Mouse (Mus musculus) kidney, postnatal 14 days (tissue): Measurements from ENCODE around the gene Aebp1.

Source experiments
- DNase-seq: peaks from one replicate; pipeline ENCODE4 v3.0.0; 2022; ENCODE audit warnings: mixed read lengths

Gene Aebp1

DNA sequence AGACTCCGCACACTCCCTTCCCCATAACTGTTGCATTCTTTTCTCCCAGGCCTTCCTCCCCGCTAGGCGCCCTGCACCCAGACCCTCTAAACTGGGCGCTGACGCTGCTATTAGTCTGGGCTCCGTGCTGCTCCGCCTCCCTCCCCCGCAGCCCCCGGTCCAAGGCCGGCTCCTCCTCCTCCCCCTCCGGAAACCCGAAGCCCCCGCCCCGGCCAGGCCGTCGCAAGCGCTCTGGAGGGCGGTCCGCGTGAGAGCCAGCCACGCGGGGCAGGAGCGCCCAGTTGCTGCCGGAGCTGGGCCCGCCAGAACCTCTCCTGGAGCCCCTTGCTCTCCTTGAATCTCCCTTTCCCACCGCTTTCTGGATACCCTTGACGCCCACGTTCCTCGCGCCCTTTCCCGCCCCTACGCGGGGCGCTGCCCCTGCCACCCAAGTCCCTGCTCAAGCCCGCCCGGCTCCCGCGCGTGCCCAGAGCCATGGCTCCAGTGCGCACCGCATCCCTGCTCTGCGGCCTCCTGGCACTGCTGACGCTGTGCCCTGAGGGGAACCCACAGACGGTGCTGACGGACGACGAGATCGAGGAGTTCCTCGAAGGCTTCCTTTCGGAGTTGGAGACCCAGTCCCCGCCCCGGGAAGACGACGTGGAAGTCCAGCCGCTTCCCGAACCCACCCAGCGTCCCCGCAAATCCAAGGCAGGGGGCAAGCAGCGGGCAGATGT is at the start of gene Aebp1:
TSS of gene Aebp1 (plus strand) at position 270 of the 716 bp plus-strand sequence.
- peak; percentile 81 for DNase-seq

- no peak for DNase-seq
Observed at GRCm38 (mm10) chr11:5813381-5813780, 48.4 kb upstream of the Aebp1 start.

DNA sequence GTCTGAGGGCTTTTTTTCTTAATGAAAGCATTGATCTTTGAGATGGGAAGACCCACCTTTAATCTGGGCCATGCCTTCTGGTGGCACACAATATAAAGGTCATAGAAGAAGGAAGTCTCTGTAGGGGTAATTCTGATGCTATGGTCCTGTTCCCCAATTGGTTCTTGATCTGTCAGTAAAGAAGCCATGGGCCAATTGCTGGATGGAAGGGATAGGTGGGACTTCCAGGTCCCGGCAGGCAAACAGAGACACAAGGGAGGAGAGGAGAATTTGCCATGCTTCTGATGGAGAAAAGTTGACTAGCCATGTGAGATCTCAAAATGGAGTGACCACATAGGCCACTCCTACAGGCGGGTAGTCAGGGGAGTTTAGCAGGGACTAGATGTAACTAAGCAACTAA is 42.5 kb upstream of the Aebp1 start:
- no peak for DNase-seq

- DNase-seq: no peak
Observed at GRCm38 (mm10) chr11:5825432-5825831, 36.3 kb upstream of the Aebp1 start.

GRCm38 (mm10) chr11:5827931-5828330 is 33.8 kb upstream of the Aebp1 start:
- DNase-seq: no peak

DNA sequence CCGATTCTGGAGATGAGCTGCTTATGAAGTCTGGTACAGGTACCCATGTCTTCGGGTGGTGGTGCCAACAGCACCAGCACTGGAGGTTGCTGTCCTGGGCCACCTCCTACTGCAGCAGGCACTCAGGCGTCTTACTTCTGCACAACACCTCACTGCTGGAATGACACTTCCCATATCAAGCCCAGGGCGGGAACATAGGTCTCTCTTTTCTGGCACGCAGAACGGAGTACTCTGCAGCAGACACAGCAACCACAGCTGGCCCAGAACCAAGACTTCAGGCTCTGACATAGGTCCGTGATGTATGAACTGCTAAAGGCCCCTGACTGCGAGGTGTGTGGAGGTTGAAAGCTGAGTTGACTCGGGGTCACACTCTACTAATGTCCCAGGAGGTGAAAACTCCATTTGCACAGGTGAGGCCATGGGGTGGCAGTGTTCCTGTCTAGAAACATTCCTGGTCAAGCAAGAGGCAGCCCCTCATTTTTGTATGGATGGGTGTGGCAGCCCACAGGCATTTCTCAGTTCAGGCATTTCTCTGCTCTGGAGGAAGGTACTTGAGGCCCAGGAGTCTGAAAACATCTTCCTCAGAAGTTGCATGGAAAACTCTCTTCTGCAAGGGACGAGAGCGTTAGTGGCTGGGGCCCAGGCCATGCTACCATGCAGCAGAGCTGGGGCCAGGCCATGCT is 33.1 kb upstream of the Aebp1 start:
- no peak for DNase-seq

- no peak for DNase-seq
Observed at GRCm38 (mm10) chr11:5829327-5829726, 32.4 kb upstream of the Aebp1 start.

GRCm38 (mm10) chr11:5834506-5834905 is 27.2 kb upstream of the Aebp1 start:
- DNase-seq: no peak

DNA sequence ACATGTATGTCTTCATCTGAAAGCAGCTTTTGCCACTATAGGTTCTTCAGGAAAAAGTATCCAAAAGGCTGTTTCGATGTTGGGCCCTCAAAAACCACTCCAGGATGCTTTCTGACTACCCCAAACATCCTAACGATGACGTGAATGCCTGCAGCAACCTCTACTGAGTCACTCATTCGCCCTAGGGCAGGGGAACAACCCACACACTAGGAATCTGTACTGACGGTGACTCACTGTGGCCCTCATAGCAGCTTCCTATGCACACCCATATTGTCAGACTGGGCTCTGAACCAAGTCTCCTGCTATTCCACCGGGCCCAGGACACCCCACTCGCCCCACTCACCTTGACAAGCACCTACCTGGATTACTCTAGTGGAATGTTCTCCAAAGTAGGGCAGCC is 26.7 kb upstream of the Aebp1 start:
- no peak for DNase-seq

DNA sequence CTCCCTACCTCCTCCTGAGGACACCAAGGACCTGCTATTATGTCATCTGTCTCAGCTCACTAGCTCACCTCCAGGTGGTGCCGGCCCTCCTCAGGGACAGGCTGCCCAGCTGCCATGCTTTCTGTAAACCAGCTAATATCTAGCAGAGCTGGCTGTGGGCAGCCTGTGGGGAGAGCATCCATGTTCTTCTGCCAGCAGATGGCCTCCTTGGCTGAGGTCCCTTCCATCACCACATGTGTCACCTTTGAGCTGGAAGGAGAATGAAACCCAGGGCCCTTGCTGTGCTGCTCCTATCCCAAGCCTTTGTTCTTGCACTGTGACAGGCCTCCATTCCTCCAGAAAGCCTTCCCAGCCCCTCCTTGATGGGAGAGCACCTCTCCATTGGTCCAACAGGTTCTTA is 25.6 kb upstream of the Aebp1 start:
- peak; percentile 38 for DNase-seq

DNA sequence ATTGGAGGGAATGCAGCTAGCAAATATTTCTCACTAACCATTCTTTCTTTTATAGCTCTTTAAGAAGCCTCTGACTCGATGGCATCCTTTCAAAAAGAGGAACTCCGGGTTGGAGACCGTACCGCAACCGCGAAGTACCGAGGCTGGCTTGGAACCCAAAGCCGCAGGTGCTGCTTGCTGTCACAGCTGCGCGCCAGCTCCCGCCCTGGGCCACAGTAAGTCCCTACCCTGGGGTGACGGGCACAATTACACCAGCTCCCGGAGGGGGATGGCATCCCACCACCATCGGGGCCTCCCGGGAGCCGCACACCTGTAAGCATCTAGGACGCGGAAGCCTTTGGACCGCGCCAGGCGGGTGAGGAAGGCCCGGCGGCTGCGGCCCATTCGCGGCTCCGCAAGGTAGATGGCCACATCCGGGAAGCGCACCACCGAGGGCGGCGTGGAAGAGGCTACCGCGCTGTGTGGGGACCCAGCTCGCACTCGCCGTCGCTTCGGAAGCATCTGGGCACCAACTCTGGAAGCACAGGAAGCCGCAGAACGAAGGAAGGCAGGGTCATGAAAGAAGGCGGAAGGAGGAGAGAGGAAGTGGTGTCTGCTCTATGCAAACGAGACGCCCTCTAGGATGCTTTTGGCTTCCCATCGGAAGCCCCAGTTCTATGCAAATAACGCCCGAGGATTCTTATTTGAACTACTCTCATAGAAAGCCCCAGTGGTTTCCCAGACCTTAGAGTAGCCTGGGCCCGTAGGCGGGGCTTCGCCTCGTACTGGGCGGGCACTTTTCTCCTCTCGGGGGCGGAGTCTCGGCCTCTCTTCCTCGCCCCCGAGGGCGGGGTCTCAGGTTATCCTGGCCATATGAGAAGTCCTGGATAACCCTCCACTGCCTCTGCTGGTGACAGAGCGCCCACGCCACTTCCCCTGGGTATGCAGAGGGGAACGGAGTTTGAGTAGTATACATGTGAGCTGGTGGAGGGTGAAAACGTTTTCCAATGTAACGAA is 24.2 kb upstream of the Aebp1 start, which contains the start of gene Polm:
TSS of gene Polm (minus strand) at position 766 of the 996 bp plus-strand sequence.
- DNase-seq: peak; percentile 96

DNA sequence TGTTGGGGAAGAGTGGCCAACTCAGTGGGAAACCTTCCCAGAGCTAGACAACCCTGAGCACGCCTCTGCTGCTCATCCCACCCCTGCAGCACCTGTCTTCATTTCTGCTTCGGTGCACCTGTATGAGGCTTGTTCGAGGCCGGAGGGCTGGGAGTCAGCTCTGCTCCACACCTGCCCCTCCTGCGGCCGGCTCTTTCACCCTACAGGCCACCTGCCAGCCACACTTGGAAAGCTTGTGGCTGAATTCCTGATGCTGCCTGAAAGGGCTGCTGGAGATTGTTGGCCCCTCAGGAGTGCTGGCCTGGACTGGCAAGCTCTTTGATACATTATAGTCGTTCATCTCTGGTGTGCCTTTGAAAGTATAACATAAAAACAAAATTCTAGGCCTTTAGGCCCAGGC is 21.4 kb upstream of the Aebp1 start:
- no peak for DNase-seq

GRCm38 (mm10) chr11:5841751-5842150 is 20.0 kb upstream of the Aebp1 start:
- no peak for DNase-seq

DNA sequence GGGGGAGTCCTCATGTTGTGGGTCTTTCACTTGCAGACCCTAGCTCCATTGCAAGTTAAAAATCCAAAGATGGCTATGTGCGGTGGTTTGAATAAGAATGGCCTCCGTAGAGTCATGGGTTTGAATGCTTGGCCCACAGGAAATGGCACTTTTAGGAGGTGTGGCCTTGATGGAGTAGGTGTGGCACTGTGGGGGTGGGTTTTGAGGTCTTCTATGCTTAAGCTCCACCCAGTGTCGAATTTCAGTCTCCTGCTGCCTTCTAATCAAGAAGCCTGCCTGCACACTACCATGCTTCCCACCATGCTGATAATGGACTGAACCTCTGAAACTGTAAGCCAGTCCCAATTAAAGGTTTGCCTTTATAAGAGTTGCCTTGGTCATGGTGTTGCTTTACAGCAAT is 18.6 kb upstream of the Aebp1 start:
- no peak for DNase-seq

- DNase-seq: peak; percentile 87
Observed at GRCm38 (mm10) chr11:5846639-5847345, 15.0 kb upstream of the Aebp1 start.

DNA sequence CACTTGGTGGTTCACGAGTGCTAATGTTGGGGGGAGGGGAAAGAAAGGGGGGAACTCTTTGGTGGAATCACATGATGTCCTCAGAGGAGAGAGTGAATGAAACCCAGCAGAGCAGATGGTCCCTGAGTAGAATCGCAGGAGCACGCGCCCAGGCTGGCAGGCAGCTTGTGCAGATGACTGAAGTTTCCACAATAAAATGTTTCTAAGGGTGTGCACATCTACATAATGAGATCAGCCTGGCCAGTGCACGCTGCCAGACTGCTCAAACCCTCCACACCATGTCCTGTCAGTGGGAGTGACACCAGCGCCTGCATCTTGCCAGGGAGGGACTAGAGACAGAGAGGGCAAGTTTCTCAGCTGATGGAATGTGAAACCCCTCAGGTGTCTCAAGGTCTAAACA is 13.0 kb upstream of the Aebp1 start:
- no peak for DNase-seq

DNA sequence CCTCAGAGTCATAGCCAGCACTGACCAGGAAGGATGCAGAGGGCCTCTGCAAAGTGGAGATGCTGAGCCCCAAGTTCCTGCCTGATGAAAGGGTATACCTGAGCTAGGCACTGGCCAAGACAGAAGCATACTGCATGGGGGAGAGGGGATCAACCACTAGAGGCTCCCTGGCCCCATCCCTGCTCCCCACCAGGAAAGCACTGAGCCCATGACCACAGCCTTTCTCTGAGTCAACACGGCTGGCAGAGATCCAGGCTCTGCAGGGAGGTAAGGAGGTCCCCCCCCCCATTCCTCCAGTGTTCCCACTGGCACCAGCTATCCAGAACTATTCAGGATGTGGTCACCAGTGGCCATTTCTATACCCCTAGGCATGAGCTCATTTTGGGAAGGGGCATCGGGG is 12.4 kb upstream of the Aebp1 start:
- DNase-seq: no peak

DNA sequence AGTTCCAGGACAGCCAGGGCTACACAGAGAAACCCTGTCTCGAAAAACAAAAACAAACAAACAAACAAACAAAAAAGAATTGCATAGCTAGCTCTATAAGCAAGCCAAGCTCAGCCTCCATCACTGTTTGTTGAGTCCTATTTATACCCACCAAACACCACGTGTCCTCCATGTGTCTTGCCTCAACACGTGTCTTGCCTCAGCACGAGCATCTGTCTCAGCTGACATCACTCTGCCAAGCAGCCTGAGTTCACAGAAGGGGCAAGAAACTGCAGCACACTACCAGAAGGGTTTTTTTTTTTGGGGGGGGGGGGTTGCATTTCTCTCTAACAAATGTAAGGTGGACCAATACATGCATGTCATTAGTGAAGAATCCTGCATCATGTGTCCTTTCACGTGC is 11.3 kb upstream of the Aebp1 start:
- DNase-seq: no peak

- DNase-seq: no peak
Observed at GRCm38 (mm10) chr11:5851021-5851736, 10.6 kb upstream of the Aebp1 start.

DNA sequence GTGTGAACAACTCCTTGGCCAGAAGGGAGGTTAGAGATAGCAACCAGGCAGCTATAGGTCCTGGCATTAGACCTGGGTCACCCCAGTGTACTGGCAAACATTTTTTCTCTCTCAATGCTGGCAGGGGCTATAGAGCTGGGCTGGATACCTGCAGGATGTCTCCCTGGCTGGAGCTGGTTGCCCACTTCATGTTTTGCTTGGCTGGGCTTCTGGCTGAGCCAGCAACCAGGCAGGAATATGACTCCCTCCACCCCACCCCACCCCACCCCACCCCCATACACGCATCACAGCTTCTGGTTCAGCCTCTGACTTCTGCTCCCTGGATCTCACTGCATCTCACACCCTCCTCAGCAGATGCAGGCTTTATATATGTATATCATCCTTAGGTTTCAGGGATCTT is 9.4 kb upstream of the Aebp1 start:
- DNase-seq: peak; percentile 48

GRCm38 (mm10) chr11:5855481-5855880 is 6.3 kb upstream of the Aebp1 start:
- DNase-seq: no peak

DNA sequence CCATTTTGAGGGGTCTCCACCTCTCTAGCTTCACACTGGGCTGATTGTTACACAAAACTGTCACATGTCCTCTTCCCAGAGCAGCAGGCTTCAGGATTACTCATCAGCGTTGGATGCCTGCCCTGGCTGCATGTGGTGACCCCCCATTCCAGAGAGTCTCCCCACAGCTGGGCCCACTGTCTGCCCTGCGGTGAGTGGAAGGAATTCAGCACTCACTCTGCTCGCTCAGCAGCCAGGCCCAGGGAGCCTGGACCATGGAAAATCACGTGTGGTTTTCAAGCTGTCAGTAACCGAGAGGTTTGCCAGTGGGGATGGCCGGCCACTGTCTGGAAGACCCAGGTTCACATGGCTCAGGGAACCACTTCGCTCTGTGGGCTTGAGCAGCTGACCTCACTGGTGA is 5.8 kb upstream of the Aebp1 start:
- peak; percentile 60 for DNase-seq
